Mouse (Mus musculus): ENCODE measurements around the gene Dnah6.

Gene Dnah6

DNA sequence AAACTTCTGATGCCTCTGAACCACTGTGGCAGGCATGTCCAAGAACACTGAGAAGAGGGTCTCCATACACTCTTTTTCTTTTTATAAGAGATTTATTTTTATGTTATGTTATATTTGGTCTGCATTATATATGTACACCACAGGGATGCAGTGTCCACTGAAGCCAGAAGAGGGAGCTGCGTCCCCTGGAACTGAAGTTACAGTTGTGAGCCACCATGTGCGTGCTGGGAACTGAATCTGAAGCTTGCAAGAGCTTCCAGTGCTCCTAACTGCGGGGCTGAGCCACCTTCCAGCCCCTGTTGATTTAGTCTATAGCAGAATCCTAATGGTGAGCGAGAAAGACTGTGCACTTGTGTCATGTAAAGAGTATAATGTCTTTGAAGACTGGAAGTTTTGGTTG, 78.7 kb downstream of the Dnah6 start:
- DNase-seq (ENCODE audit: low spot score), result no peak

DNA sequence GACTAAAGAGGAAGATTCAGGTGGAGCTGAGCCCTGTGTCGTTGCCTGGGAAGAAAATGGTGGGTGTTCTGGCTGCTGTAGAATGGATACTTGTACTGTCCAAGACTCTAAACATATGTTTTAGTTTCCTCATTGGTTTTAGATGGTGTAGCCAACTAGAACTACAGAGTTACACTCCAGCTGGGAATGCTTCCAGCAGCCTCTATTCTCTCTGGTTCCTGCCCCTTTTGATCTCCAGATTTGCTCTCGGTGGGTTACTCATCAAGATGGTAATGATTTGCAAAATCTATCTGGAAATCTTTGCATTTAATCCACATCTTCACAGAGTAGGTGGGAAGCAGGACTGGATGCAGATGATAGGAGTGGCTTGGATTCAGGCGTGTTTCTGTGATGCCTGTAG, 80.6 kb downstream of the Dnah6 start:
- no peak for DNase-seq (ENCODE audit: low spot score)

DNA sequence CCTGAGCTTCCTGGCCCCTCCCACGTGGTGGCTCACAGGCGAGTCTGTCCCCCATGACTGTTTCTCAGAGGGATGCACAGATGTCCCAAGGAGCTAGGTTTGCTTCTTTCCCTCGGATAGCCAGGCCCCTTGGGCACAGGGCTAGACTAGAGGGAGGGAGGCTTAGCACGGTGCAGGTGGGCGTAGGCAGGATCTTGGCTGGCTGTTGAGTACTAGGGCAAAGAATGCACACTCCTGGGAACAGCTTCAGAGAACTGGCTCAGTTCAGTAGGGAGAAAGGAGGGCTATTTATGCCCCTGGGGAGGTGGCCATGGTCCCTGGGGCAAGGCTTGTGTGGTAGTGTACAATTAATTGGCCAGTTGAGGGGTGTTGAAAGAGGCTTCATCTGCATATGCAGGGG, 88.7 kb downstream of the Dnah6 start:
- DNase-seq (ENCODE audit: low spot score), result no peak

DNA sequence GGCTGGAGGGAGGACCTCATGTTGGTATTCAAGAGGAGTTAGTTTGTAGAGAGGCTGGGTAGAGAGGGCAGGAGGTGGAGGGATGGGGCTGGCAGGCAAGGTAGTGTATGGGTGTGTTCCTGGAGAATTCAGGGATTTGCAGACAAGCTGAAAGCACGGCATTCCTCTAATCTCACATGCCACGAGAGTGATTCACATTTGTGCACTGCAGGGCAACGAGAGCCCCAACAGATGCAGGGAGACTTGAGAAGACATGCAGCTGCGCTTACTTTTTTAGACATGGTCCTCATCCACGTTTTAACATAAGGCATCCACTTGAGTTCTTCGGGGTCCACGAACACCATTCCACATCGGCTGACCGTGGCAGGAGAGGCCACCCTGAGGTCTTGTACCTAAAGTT, 93.9 kb downstream of the Dnah6 start:
- no peak for DNase-seq (ENCODE audit: low spot score)

DNA sequence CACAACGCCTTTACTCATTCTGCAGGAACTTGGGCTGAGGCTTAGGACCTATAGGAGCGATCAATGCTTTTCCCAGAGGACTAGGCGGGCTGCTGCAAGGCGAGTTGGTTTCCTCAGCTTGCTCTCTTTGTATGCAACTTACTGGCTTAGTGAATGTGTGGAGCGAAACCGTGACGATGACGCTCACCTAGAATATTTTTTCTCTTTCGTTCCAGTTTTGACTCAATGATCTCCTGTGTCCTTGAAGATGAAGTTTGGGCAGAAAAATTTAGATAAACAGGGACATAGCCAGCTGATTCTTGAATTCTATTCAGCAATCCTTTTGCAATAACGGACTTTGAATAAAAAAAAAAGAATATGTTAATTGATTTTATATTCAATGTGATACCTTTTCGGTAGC, 101.1 kb downstream of the Dnah6 start:
- no peak for DNase-seq (ENCODE audit: low spot score)

DNA sequence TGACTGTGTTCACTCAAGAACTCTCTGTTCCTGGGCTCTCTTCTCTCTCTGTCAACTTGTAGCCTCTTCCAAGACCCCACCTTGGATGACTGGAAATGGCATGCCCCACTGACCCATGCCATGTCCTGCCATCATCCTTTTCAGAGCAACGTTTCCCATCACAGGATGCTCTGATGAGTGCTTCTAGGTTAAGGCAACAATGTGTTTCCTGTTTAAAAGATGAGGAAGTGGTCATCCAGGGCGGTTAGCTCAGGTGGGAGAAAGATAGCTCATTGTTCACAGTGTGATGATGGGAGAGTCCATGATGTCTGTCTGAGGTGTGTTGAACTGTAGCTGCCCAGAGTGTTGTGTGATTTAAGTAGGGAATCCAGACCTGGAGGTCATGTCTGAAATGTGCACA, 107.6 kb downstream of the Dnah6 start:
- no peak for DNase-seq (ENCODE audit: low spot score)

DNA sequence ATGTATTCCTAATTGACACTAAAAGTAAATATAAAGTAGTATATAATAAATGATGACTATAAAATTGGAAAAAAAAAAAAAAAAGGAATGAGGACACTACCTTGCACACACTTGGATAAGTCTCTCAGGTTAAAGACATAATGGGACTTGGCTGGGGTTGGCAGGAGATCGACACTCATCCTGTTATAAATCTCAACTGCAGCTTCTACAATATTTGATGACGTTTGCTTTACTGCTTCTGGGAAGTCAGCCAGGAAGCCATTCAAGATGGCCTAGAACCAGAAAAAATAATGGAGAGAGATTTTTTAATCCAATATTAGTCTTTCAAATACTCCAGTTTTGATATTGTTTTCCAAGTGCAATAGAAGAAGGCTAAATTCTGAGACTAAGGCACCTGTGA, 108.1 kb downstream of the Dnah6 start:
- DNase-seq (ENCODE audit: low spot score), result no peak

DNA sequence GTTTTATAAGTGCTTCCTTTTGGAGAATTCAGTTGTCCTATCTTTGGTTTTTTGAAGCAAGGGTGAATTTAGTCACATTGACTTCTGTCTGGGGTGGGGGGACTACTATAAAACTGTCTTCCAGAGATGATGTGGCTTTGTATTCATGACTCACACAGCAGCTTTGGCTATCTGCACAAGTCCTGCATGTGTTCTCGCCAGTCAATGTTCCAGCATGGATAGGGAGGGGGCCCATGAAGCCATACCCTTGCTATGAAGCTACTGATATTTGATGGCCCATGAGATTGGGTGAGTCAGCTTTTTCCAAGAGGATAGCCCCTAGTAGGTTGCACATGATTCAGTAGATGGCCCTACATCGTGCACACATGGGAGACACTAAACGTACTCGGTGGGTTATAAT, 128.3 kb downstream of the Dnah6 start:
- DNase-seq (ENCODE audit: low spot score), result no peak

DNA sequence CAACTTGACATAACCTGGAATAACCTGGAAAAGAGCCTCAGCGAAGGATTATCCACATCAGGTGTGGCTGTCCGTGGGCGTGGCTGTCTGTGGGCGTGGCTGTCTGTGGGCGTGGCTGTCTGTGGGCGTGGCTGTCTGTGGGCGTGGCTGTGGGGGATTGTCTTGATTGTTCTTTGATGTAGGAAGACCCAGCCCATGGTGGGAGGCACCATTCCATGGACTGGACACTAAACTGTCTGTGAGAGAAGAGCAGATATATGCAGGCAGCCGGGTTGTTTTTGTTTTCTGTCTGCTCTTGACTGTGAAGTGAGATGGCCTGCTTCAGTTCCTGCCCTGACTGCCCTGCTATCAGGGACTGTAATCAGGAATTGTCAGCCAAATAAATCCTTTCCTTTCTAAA, 130.6 kb downstream of the Dnah6 start:
- DNase-seq (ENCODE audit: low spot score), result no peak

DNA sequence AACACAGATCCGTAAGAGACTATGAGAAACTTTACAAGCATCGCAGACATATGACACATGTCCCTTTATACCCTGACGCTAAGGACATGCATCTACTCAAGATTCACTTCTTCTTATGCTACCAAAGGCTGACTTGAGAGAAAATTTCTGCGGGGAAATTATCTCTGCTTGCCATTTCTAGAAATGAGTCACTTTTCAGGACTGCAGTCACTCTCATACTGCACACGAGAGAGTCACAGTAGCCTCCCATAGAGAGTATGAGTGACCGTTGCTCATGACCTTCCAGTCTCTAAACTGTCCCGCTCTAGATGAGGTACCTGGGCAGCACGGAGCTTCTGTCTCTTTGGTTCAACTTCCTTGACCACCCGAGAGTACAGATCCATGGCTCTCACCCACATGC, 138.9 kb downstream of the Dnah6 start:
- DNase-seq (ENCODE audit: low spot score), result no peak

DNA sequence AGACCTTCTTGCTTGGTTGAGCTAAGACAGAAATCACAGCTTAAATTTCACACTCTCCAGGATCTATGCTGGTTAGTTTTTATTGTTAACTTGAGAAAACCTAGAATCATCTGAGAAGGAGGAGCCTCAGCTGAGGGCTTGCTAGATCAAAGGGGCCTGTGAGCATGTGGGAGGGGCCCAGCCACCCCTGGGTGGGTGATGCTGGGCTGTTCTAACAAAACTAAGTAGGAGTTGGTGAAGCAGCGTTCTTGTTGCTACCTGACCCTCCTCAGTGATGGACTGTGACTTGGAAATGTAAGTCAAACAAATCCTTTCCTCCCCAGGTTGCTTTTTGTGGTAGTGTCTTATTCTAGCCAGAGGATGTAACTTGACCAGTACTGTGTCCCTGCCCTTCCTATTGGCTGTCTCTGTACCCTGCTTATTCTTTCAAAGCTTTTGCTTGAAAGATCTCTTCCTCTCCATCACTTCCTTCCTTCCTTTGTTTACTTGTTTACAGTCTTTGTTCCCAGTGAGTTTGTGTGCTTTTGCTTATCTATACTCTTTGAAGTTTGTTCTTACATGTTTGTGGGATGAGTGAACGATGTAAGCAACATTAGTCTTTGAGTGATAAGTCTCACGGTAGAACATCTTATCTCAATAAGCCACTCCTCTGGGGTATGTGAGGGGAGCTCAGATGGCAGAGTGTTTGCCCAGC, 149.2 kb downstream of the Dnah6 start:
- DNase-seq (ENCODE audit: low spot score), result no peak

DNA sequence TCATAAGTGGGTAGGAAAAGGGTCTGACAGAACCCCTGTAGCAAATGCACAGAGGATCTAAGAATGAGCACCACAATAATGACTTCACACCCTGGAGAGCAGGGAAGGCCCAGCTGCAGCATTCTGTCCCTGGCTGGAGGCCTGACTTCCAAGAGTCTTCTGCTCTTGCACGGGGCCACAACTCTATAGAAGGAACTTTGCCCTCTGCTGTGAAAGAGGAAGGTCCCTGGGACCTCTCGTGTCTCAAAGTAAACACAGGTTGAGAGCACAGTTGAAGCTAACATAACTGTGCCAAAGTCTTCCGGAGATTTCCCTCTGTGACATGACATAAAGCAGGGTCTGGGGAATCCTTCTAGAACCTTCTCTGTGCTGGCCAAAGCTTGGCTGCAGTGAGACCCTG, 150.2 kb downstream of the Dnah6 start:
- DNase-seq (ENCODE audit: low spot score), result no peak

DNA sequence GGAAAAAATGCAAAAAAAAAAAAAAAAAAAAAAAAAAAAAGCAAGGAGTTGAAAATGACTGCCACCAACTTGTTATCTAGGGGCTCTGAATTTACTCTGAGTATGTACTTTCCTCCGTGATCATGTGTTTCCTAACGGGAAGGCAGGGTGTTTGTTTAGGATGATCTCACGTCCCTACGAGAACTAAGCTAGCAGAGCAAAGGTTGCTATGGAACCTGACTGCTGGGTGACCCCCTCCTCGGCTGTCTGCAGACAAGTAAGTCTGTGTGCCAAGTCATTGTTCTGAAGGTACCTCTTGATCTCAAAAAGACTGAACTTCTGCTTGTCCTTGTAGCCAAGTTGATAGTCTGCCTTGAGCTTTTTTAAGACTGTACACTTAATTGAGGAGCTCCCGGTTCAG, 150.8 kb downstream of the Dnah6 start:
- DNase-seq (ENCODE audit: low spot score), result no peak

DNA sequence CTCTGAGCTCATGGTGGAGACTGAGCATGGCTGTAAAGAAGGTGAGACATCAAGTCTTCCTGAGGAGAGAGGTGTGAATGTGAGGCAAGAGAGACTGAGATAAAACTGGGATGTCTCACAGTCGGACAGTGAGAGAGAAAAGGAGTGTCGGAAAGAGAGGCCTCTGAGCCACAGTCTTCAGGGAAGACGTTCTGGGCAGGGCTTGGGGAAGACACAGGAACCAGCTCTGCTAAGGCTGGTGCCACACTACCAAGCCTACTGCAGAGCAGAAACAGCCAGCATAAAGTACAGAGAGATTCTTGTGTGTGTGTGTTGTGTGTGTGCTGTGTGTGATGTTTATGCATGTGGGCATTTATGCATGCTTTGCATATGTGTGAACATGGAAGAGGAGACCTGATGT, 156.9 kb downstream of the Dnah6 start:
- DNase-seq (ENCODE audit: low spot score), result no peak

DNA sequence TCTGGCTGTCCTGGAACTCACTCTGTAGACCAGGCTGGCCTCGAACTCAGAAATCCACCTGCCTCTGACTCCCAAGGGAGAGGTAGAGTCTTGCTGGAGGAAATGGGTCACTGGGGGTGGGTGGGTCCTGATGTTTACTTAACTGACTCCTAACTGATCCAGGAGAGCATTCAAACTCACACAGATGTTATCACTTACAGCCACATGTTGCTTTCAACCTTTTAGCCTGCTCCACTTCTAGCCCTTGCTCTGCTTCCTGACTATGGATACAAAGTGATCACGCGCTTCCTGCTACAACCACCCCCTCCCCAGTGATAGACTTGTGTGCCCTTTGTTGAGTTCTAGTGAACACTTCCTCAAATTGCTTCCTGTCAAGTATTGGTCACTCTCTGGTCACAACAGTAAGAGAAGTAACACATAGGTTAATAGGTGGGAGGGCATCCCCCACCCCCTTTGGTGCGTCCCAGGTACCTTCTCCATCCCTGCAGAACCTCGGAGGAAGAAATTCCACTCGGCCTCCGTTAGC, 161.8 kb downstream of the Dnah6 start:
- DNase-seq (ENCODE audit: low spot score), result no peak

DNA sequence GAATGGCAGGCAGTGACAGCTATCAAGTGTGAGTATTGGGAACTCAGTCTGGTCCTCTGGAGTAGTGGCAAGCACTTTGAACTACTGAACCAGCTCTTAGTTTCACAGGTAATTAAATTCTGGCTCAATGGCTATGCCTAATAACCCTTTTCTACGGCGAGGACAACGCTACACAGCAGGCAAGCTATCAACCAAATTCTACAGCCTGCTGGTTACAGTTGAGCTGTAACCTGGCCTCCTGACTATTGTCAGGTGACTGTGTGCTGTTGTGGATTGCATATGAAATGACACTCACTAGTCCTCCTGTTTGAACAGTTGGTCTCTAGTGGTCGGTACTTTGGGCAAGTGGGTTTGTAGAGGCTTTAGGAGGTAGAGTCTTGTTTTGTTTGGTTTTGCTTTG, 162.3 kb downstream of the Dnah6 start:
- DNase-seq (ENCODE audit: low spot score), result no peak

DNA sequence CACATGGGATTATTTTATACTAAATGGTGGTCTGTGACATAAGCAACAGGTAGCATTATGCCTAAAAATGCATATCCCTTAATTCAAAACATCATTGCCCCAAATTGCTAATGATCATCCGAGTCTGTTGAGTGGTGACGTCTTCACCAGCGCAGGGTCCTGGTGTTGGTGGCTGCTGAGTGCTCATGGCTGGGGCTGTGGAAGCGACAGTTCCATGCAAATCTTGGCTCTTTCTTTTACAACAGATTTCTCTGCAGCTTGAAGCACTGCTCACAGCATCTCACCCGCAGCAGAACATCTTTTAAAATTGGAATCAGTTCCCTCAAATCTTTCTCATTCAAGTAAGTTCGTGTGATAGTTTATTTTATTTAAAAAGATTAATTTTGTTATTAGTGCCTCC, 166.1 kb downstream of the Dnah6 start:
- DNase-seq (ENCODE audit: low spot score), result no peak

DNA sequence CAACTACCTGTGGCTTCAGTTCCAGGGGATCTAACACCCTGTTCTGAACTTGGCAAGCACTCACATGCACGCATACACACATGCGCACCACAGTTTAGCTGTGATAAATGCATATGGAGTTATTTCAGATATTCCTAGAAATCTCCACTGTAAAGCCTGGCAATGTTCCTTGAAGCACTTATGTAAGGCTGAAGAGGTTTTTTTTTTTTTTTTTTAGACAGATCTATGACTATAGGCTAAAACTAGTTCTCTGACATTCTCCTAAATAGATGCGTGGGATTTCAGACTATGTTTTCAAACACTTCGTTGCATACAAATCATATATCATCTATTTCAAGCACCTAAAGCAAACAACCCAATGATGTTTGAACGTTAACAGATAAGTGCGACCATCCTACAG, 166.6 kb downstream of the Dnah6 start:
- peak; percentile 9 for DNase-seq (ENCODE audit: low spot score)

DNA sequence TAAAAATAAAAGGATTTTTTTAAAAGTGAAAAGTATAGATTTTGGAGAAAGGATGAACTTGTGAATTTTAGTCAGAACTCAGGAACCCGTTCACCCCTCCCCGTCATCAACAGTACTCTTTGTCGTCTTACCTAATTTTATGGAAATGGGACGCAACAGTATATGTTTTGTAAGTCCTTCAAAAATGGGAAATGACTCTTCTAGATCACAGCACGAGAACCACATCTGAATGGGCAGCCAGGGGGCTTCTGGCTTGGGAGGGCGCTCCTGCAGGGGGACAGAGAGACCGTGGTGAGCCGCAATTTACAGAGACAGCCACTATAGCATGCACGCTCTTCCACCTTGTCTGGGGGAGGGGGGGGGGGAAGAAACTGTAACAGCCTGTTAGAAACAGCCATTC, 167.9 kb downstream of the Dnah6 start:
- no peak for DNase-seq (ENCODE audit: low spot score)

DNA sequence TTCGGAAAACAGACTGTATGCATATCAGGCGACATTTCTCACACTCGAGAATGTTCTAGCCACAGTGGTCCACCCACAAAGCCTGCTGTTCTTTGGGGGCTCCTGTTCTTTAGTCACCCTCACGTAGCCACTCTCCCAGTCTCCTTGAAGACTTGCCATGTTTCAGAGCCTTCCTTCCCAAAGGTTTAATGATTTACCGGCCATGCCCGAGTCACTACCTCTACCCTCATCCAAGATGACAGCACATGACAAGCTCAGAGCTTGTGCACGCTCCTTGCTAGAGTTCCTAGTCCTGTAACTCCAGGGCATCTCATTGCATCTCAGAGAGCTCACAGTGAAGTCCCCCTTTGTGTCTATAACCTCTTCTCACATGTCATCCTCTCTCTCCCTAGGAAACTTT, 174.2 kb downstream of the Dnah6 start:
- no peak for DNase-seq (ENCODE audit: low spot score)

DNA sequence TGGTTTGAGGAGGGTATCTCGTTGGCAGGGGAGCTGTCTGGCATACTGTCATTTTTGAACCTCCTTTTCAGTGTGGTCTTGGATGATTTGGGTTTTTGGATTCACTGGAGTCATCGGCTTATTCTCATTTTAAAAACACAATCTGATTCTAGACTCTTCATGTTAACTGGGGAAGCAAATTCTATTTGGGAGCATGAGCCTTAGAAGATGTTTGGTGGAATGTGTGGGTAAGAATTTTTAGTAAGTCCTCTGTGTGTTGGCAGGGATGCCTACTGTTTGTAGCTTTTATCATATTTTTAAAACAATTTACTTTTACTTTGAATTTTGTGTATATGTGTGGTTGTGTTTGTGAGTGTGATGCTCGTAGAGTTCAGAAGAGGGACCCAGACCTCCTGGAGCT, 175.5 kb downstream of the Dnah6 start:
- no peak for DNase-seq (ENCODE audit: low spot score)

DNA sequence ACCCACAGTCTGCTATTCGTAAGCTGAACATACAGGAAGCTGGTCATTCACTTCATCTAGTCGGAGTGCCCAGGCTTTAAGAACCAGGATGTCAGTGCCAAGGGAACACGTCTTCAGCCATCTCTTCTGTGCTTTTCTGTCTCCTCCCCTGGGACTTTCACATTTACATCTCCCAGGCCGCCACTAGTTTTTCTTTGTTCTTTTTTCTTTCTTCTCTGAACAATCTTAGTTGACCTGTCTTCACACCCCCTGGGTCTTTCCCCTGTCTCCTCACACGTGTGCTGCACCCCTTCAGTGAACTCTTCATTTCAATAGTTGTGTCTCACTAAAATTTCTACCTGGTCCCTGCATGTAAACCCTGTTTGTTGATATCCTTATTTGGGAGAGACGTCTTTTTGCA, 179.2 kb downstream of the Dnah6 start:
- no peak for DNase-seq (ENCODE audit: low spot score)

DNA sequence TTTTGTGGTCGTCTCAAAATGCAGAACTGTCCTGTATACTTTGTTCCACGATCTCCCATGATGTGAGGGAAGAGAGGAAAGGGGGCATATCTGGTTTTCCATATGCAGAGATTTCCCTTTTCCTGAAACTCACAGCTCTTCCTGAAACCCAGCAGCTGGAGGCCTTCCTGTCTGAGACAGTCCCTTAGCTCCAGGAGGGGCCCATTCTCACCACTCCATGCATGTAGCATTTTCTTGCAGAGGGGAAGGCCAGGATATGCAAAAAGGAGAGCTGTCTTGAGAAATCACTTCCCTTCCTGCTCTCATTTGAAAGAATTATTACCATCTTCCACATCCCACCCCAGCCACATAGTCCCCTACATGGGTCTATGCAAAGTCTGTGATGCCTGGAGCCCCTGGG, 183.2 kb downstream of the Dnah6 start:
- DNase-seq (ENCODE audit: low spot score), result no peak

DNA sequence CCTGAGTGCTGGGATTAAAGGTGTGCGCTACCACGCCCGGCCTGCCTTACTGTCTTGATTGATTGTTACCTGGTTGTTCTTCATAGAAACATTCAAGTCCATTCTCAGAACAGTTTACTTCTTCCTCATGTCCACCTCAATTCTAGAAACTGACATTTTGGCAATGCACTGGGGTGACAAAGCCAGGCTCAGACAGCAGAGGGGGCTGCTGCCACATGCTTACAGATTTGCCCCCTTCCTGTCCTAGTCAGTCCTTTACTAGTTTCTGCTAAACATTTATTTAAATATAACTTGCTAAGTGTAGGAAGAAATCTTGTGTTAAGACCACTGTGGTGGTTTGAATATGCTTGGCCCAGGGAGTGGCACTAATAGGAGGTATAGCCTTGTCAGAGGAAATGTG, 192.6 kb downstream of the Dnah6 start:
- DNase-seq (ENCODE audit: low spot score), result no peak

DNA sequence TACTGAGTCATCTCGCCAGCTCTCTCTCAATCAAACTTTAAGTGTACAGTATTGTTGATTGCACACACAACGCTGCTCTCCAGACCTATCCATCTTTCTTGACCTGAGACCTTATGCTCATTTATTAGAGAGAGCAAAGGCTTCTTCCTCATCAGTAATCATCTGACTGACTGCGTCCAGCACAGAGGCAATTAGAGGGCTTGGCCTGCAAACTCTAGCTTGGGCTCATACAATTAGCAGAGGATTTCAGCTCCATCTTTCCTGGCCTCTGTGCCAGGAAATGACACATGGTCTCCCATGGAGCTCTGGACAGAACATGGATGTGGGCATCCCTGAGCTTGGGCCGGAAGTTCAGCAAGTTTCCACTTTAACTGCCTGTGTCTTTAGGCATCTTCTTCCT, 193.6 kb downstream of the Dnah6 start:
- DNase-seq (ENCODE audit: low spot score), result no peak
